Mouse (Mus musculus): Measurements from ENCODE around the gene Sapcd2.

GRCm38 (mm10) chr2:25372644-25373391 is 697 bp downstream of the Sapcd2 start:
- TF ChIP-seq CTCF (IDR thresholded peaks at IDR 0.05; ENCODE audit: control insufficient read depth, insufficient read depth, insufficient replicate concordance, low read depth, low read length) (no peak), POLR2A (IDR thresholded peaks at IDR 0.05; ENCODE audit: control insufficient read depth, low read depth, low read length) (no peak)

All from testis, adult 2 months (tissue).